Mouse (Mus musculus) liver, postnatal 0 days (tissue): ENCODE data around the gene Syn2.

Source experiments
- CTCF ChIP-seq: sonication (generic); IDR thresholded peaks from 2 replicates; pipeline ENCODE4 v1.5.1; 2016; ENCODE audit warnings: antibody characterized with exemption, low read depth
- EP300 ChIP-seq: IDR thresholded peaks from 2 replicates; pipeline ENCODE4 v1.6.1; 2016; ENCODE audit warnings: antibody characterized with exemption, low read depth, mild to moderate bottlenecking

DNA sequence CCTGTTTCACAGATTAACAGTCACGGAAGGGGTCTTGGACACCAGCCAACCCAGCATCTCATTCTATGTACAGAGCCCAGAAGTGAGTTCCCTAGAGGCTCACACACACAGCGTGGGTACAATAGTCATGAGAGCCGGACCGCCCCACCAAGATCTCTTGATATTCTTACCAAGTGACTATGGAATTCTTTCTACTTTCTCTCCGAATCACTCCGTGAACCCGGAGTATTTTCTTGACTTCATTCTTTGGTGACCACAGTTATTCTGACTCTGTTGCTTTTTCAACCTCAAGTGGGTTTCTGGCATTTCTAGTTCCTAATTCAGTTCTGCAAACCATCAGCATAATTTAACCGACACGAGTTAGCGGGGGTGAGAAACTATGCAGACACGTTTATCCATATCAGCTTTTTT is 182.1 kb downstream of the Syn2 start:
- TF ChIP-seq CTCF, result no peak
- TF ChIP-seq EP300, result no peak
